Mouse (Mus musculus) heart, adult 2 months (tissue): Measurements from ENCODE around the gene Cdc34. TPM values are rescaled to one million over a fixed set of nuclear protein-coding genes. Genes with fewer than 3 reads are reported as not detected.

Source experiments
- DNase-seq, 2 experiments: peaks; one replicate each; pipeline ENCODE4 v3.0.0; 2021
- H3K27ac ChIP-seq: fragments of 200-600 bp; 2 replicates; pipeline ENCODE4 v1.8.1; 2022
- H3K27me3 ChIP-seq: fragments of 200-500 bp; 2 replicates; pipeline ENCODE4 v1.6.1; 2012; ENCODE audit warnings: mild to moderate bottlenecking, low read length, inconsistent platforms, mixed read lengths; ENCODE audit not compliant: control insufficient read depth, insufficient read depth
- H3K36me3 ChIP-seq: fragments of 200-500 bp; 2 replicates; pipeline ENCODE4 v1.6.1; 2012; ENCODE audit warnings: low read length, inconsistent platforms; ENCODE audit not compliant: control insufficient read depth, insufficient read depth
- H3K4me1 ChIP-seq: fragments of 200-500 bp; 2 replicates; pipeline ENCODE4 v1.6.1; 2011; ENCODE audit warnings: low read length; ENCODE audit not compliant: control insufficient read depth, insufficient read depth
- H3K4me3 ChIP-seq: fragments of 200-600 bp; 2 replicates; pipeline ENCODE4 v1.8.1; 2022
- H3K79me2 ChIP-seq: fragments of 200-500 bp; replicated peaks from 2 replicates; pipeline ENCODE4 v1.6.1; 2012; ENCODE audit warnings: mild to moderate bottlenecking, inconsistent platforms, low read length, moderate library complexity, mixed read lengths; ENCODE audit not compliant: control insufficient read depth, insufficient read depth
- H3K9ac ChIP-seq: fragments of 200-500 bp; 2 replicates; pipeline ENCODE4 v1.6.1; 2012; ENCODE audit warnings: low read depth, mild to moderate bottlenecking, control low read depth, inconsistent platforms, low read length, mixed read lengths
- CTCF ChIP-seq: fragments of 200-600 bp; IDR thresholded peaks from 2 replicates; pipeline ENCODE4 v1.8.1; 2022; ENCODE audit warnings: antibody characterized with exemption, mild to moderate bottlenecking, moderate library complexity
- EP300 ChIP-seq: fragments of 200-500 bp; IDR thresholded peaks from 2 replicates; pipeline ENCODE4 v1.6.1; 2011; ENCODE audit warnings: low read depth, low read length, control low read depth; ENCODE audit not compliant: insufficient read depth
- POLR2A ChIP-seq: fragments of 200-500 bp; IDR thresholded peaks from 2 replicates; pipeline ENCODE4 v1.6.1; 2011; ENCODE audit warnings: mild to moderate bottlenecking, low read depth, low read length, control low read depth; ENCODE audit not compliant: insufficient read depth
- WGBS: fragments of 180-500 bp; shearing (Covaris S2); methylation state at CpG from one replicate; pipeline ENCODE4 v1.1.7; 2018; 5-methylcytosine and 5-hydroxymethylcytosine counted together
- intact Hi-C: fragments of 180-260 bp; cut with DNase I; formaldehyde crosslinking; loops from one replicate; pipeline ENCODE4 v1.15.1; 2025
- long read RNA-seq: library from polyadenylated mRNA; stranded (forward); transcript quantifications from one replicate; pipeline ENCODE4 v2.0.0, GENCODE M21; 2021
- polyA plus RNA-seq: library from polyadenylated mRNA; depleted of rRNA; stranded (reverse); fragments of >200 nt; gene quantifications from 2 replicates; pipeline ENCODE4 v1.2.3, GENCODE M21; 2012; rRNA removed
- total RNA-seq, 2 experiments: library from RNA; stranded (reverse); gene quantifications; 2 replicates each; pipeline ENCODE4 v1.2.3; 2021

Cdc34 gene
- total RNA-seq (100 to 1,000 TPM; 196 to 216 TPM), polyA plus RNA-seq (352 and 397 TPM in 2 replicates)
- long read RNA-seq, transcript Cdc34-201 (5 exons, 1,266 nt), result major isoform, 72 of 199 reads
- long read RNA-seq, partial matches to known transcripts, result 114 of 199 reads
- long read RNA-seq, other reads (novel, unspliced or antisense), result 6 of 199 reads

- Histone ChIP-seq H3K4me1 (peaks cover 21% of the 10 kb centered on the region), H3K9ac (peak within 1 kb of the TSS; percentile 82), H3K27me3 (no peaks in the 10 kb centered on the region), H3K79me2 (peaks cover 4% of the 10 kb centered on the region; the same call in 1 of the 2 replicates), H3K27ac (peak within 1 kb of the TSS; percentile 87), H3K36me3 (peaks cover 9% of the 10 kb centered on the region; the same call in 1 of the 2 replicates), H3K4me3 (peak within 1 kb of the TSS; percentile 87)
- peak; percentile 99 to 100 for DNase-seq
- intact Hi-C loops, result loop anchor here (1.0 kb wide), 1 partner anchor 12 kb away; the partner anchor contains the start of gene Tpgs1
- WGBS, result under 1% methylated on average over 83 of the region's 84 CpGs
- TF ChIP-seq EP300 (peak; percentile 14; the same call in 1 of the 2 replicates), POLR2A (peak; percentile 94), CTCF (peak; percentile 60)
These were observed at the start of gene Cdc34 for GRCm38 (mm10) chr10:79681591-79682245. Gene Cdc34, plus strand, starts transcription at chr10:79682195.

GRCm38 (mm10) chr10:79633006-79633777 is 48.8 kb upstream of the Cdc34 start:
- H3K27ac ChIP-seq, result no peak overlapping the region
- H3K36me3 ChIP-seq, result no peaks in the 10 kb centered on the region
- intact Hi-C loops, result no loop called here
- 66% methylated on average over 17 of the region's 17 CpGs for WGBS
- TF ChIP-seq CTCF (no peak), POLR2A (no peak), EP300 (no peak)
- no peak for DNase-seq
- H3K27me3 ChIP-seq, result no peaks in the 10 kb centered on the region; the same call in 1 of the 2 replicates
- no peak overlapping the region for H3K4me3 ChIP-seq
- no peaks in the 10 kb centered on the region for H3K79me2 ChIP-seq
- no peak overlapping the region for H3K9ac ChIP-seq
- peaks cover 1% of the 10 kb centered on the region; the same call in 1 of the 2 replicates for H3K4me1 ChIP-seq

GRCm38 (mm10) chr10:79636287-79636686 is 45.7 kb upstream of the Cdc34 start:
- intact Hi-C loops, result no loop called here
- no peak for DNase-seq
- Histone ChIP-seq H3K9ac (no peak overlapping the region), H3K4me3 (no peak overlapping the region), H3K27me3 (no peaks in the 10 kb centered on the region; the same call in 1 of the 2 replicates), H3K79me2 (no peaks in the 10 kb centered on the region), H3K27ac (no peak overlapping the region), H3K36me3 (no peaks in the 10 kb centered on the region), H3K4me1 (peaks cover 1% of the 10 kb centered on the region; the same call in 1 of the 2 replicates)
- TF ChIP-seq CTCF (no peak), EP300 (no peak), POLR2A (no peak)
- 87% methylated on average over 8 of the region's 8 CpGs for WGBS

GRCm38 (mm10) chr10:79637128-79638110 is 44.6 kb upstream of the Cdc34 start, which contains the start of gene Shc2:
Gene Shc2, minus strand, starts transcription at chr10:79637918.
- Histone ChIP-seq H3K27me3 (no peaks in the 10 kb centered on the region; the same call in 1 of the 2 replicates), H3K79me2 (no peaks in the 10 kb centered on the region), H3K36me3 (no peaks in the 10 kb centered on the region), H3K4me3 (peak within 1 kb of the TSS; percentile 45), H3K4me1 (peaks cover 1% of the 10 kb centered on the region; the same call in 1 of the 2 replicates), H3K9ac (peak within 1 kb of the TSS; percentile 62), H3K27ac (no peak within 1 kb of the TSS; the same call in 1 of the 2 replicates)
- 1% methylated on average over 102 of the region's 116 CpGs for WGBS
- intact Hi-C loops, result no loop called here
- peak; percentile 31 to 54 for DNase-seq
- TF ChIP-seq EP300 (no peak), CTCF (no peak), POLR2A (no peak)

- Histone ChIP-seq H3K4me1 (peaks cover 1% of the 10 kb centered on the region; the same call in 1 of the 2 replicates), H3K79me2 (no peaks in the 10 kb centered on the region), H3K27ac (no peak overlapping the region), H3K36me3 (no peaks in the 10 kb centered on the region), H3K9ac (no peak overlapping the region; the same call in 1 of the 2 replicates), H3K27me3 (no peaks in the 10 kb centered on the region; the same call in 1 of the 2 replicates), H3K4me3 (no peak overlapping the region)
- 9% methylated on average over 23 of the region's 23 CpGs for WGBS
- TF ChIP-seq CTCF (no peak), EP300 (no peak), POLR2A (no peak)
- intact Hi-C loops, result no loop called here
- peak; percentile 55 to 56 for DNase-seq
These were observed 43.4 kb upstream of the Cdc34 start for GRCm38 (mm10) chr10:79638486-79639204.
